Mouse (Mus musculus): Measurements from ENCODE around the gene Slc44a2.

- TF ChIP-seq CTCF (IDR thresholded peaks at IDR 0.05; ENCODE audit: low read depth) (no peak), EP300 (IDR thresholded peaks at IDR 0.05; ENCODE audit: low read depth) (no peak)
These were observed 58.7 kb downstream of the Slc44a2 start for GRCm38 (mm10) chr9:21379195-21379594.
